Mouse (Mus musculus): ENCODE data around the gene Lrrc4.

GRCm38 (mm10) chr6:28845610-28846009 is 14.1 kb upstream of the Lrrc4 start:
- TF ChIP-seq GATA1 (IDR thresholded peaks at IDR 0.05; ENCODE audit: borderline replicate concordance, low read length) (no peak), FLI1 (IDR thresholded peaks at IDR 0.05; ENCODE audit: low read length) (no peak)
